Mouse (Mus musculus): Measurements from ENCODE around the gene Slc22a17. TPM values are rescaled to one million over a fixed set of nuclear protein-coding genes. Genes with fewer than 3 reads are reported as not detected.
"Not testable (repeated sequence)": the region's sequence is repeated elsewhere in the genome, so short reads cannot be mapped to it uniquely, and the experiment has no call there.

The Slc22a17 gene
- polyA plus RNA-seq, 1 experiment from 2014 or later = 45.9 TPM

DNA sequence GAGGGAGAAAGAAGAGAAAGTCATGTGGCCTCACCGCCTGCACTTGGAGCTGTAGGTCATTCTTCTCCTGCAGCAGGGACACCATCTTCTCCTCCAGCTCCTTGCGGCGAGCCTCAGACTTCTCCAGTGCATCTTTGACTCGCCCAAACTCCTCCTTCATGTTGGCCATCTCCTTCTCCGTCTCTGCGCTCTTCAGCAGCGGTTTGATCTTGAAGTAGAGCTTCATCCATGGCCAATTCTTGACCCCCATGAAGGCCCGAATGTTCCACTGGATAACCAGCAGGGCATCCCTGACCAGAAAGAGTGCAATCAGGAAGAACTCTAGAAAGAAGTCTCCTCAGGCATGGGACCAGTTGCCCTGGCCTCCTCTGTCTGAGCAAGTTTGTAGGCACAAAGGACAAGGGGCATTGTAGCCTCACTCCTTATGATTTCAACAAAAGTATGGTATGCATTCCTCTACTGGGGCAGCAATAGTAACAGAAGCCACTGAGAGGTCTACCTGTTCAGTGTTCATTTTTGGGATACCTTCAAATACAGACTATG is 40.8 kb upstream of the Slc22a17 start:
- no peaks in the 10 kb centered on the region for H3K4me1 ChIP-seq (ENCODE audit: insufficient read depth, low read length)
- WGBS = 87% methylated on average over 8 of the region's 8 CpGs
- H3K27me3 ChIP-seq (ENCODE audit: insufficient read depth, low read length) = no peaks in the 10 kb centered on the region
- H3K4me2 ChIP-seq (replicated peaks; ENCODE audit: low read depth, low read length) = no peak overlapping the region
- no peak for ATAC-seq (ENCODE audit: low FRiP score, low TSS enrichment)
- no peaks in the 10 kb centered on the region for H3K36me3 ChIP-seq (ENCODE audit: insufficient read depth, low read length)
- no peak overlapping the region for H3K4me3 ChIP-seq (ENCODE audit: low read length)
- H3K9ac ChIP-seq (replicated peaks; ENCODE audit: low read length) = no peak overlapping the region
- H3K27ac ChIP-seq (ENCODE audit: low read length) = no peak overlapping the region
- H3K9me3 ChIP-seq (ENCODE audit: low read length) = no peaks in the 10 kb centered on the region

DNA sequence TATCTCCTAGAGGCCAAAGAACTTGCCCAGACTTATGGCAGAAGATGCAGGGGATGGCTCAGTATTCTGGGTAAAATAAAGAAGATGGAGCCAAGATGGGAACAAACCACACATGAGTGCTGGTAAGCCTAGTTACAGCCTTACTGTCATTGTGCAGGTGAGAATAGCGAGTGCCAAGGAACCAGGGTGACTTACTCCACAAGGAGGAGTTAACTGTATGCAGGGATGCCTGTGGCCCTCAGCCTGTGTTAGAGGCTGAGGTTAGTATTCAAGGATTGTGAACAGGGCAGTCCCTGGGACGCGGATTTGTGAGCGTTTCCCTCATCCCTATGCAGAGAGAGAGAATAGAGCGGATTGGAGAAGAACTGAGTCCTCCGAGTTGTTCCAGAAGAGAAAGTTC is 38.7 kb upstream of the Slc22a17 start:
- WGBS = 92% methylated on average over 6 of the region's 6 CpGs
- ATAC-seq (ENCODE audit: low FRiP score, low TSS enrichment) = no peak
- H3K9ac ChIP-seq (replicated peaks; ENCODE audit: low read length) = no peak overlapping the region

DNA sequence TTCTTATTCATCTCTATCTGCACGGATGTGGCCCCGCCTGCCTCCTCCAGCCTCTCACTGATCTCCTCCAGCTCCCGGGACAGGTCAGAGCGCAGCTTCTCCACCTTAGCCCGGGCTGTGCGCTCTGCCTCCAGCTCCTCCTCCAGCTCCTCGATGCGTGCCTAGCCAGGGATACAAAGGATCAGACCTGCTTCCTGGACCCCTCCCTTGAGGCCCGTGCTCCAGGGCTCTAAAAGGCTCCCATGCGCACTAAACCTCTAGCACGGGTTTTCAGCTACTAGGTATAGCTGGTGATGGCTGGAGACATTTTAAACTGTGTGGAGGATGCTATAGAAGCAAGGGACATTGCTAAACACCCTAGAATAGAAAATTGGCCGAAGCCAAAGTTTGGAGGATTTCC is 37.6 kb upstream of the Slc22a17 start:
- Histone ChIP-seq H3K4me1 (ENCODE audit: insufficient read depth, low read length) (no peaks in the 10 kb centered on the region), H3K27ac (ENCODE audit: low read length) (no peak overlapping the region), H3K4me2 (replicated peaks; ENCODE audit: low read depth, low read length) (no peak overlapping the region), H3K9me3 (ENCODE audit: low read length) (no peaks in the 10 kb centered on the region), H3K36me3 (ENCODE audit: insufficient read depth, low read length) (no peaks in the 10 kb centered on the region), H3K27me3 (ENCODE audit: insufficient read depth, low read length) (no peaks in the 10 kb centered on the region), H3K9ac (replicated peaks; ENCODE audit: low read length) (no peak overlapping the region), H3K4me3 (ENCODE audit: low read length) (no peak overlapping the region)
- 60% methylated on average over 12 of the region's 12 CpGs for WGBS
- no peak for ATAC-seq (ENCODE audit: low FRiP score, low TSS enrichment)

More for the DNA sequence above, 38.7 kb upstream of the Slc22a17 start:
- H3K4me2 ChIP-seq (replicated peaks; ENCODE audit: low read depth, low read length) = no peak overlapping the region
- no peaks in the 10 kb centered on the region for H3K9me3 ChIP-seq (ENCODE audit: low read length)
- no peak overlapping the region for H3K4me3 ChIP-seq (ENCODE audit: low read length)
- no peaks in the 10 kb centered on the region for H3K27me3 ChIP-seq (ENCODE audit: insufficient read depth, low read length)
- H3K27ac ChIP-seq (ENCODE audit: low read length) = no peak overlapping the region
- H3K4me1 ChIP-seq (ENCODE audit: insufficient read depth, low read length) = no peaks in the 10 kb centered on the region
- no peaks in the 10 kb centered on the region for H3K36me3 ChIP-seq (ENCODE audit: insufficient read depth, low read length)

DNA sequence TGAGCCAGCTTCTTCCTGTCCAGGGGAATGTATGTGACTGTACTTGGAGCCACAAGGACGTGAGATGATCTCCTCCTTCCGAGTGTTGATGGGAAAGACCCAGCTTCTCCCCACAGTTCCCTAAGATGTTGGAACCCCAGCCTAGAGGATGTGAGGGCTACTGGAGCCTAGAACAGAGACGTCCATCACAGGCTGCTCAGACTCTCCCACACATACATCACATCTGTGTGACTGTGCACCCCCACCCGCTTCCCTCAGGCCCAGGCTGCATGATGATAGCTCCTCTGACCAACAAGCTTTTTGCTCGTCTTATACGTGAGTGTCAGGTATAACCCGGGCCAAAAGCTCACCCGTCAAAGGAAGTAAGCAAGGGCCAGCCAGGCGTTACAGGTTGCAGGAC is 35.8 kb upstream of the Slc22a17 start:
- no peak overlapping the region for H3K4me3 ChIP-seq (ENCODE audit: low read length)
- no peak for ATAC-seq (ENCODE audit: low FRiP score, low TSS enrichment)
- no peaks in the 10 kb centered on the region for H3K9me3 ChIP-seq (ENCODE audit: low read length)
- no peak overlapping the region for H3K27ac ChIP-seq (ENCODE audit: low read length)
- H3K4me1 ChIP-seq (ENCODE audit: insufficient read depth, low read length) = no peaks in the 10 kb centered on the region
- H3K36me3 ChIP-seq (ENCODE audit: insufficient read depth, low read length) = no peaks in the 10 kb centered on the region
- 72% methylated on average over 9 of the region's 9 CpGs for WGBS
- no peak overlapping the region for H3K4me2 ChIP-seq (replicated peaks; ENCODE audit: low read depth, low read length)
- H3K9ac ChIP-seq (replicated peaks; ENCODE audit: low read length) = no peak overlapping the region
- no peaks in the 10 kb centered on the region for H3K27me3 ChIP-seq (ENCODE audit: insufficient read depth, low read length)

DNA sequence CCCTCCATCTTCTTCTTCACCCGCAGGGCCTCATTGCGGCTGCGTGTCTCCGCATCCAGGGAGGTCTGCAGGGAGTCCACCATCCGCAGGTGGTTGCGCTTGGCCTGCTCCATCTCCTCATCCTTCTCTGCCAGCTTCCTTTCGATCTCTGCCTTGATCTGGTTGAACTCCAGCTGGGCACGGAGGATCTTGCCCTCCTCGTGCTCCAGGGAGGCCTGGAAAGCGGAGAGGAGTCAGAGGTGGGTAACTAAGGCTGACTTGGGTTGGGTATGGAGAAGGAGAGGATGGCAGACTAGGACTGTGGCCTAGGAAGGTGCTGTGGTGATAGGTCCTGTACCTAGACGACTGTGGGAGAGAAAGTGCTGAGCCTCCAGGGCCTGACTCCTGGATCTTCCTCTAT is 34.1 kb upstream of the Slc22a17 start:
- not testable (repeated sequence) for H3K4me1 ChIP-seq (ENCODE audit: insufficient read depth, low read length); ATAC-seq (ENCODE audit: low FRiP score, low TSS enrichment); H3K4me3 ChIP-seq (ENCODE audit: low read length); H3K9me3 ChIP-seq (ENCODE audit: low read length); H3K36me3 ChIP-seq (ENCODE audit: insufficient read depth, low read length); H3K27ac ChIP-seq (ENCODE audit: low read length); H3K9ac ChIP-seq (replicated peaks; ENCODE audit: low read length); H3K4me2 ChIP-seq (replicated peaks; ENCODE audit: low read depth, low read length); H3K27me3 ChIP-seq (ENCODE audit: insufficient read depth, low read length)
- WGBS = 86% methylated on average over 8 of the region's 11 CpGs

DNA sequence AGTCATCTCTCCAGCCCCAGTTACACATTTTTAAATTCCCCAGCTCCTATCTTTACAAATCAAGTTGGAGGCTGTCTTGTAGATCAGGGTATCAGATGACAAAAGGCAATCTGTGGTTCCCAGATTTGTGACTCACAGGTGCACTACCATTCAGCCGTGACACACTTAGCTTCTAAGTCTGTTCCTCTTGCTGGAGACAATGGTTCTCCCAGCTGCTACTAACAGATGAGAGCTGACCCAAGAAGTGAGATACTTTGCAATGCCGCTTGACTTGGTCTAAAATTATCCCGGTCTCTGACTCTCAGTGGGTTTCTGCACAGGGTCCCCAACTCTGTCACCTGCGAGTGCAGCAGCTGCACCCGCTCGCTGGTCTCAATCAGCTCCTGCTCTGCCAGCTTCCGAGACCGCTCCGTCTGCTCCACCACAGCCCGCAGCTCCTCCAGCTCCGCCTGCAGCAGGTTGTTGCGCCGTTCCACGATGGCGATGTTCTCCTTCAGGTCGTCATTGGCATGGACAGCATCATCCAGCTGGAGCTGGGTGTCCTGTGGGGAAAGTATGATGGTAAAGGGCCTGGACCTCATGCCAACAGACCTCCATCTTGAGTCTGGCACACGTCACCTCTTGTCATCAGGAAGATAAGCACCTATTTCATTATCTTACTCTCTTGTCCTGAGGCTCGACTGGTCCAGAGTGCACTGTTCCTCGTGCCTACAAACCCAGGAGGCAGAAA is 33.2 kb upstream of the Slc22a17 start:
- no peak overlapping the region for H3K9ac ChIP-seq (replicated peaks; ENCODE audit: low read length)
- no peaks in the 10 kb centered on the region for H3K4me1 ChIP-seq (ENCODE audit: insufficient read depth, low read length)
- H3K4me2 ChIP-seq (replicated peaks; ENCODE audit: low read depth, low read length) = no peak overlapping the region
- no peaks in the 10 kb centered on the region for H3K36me3 ChIP-seq (ENCODE audit: insufficient read depth, low read length)
- no peaks in the 10 kb centered on the region for H3K9me3 ChIP-seq (ENCODE audit: low read length)
- ATAC-seq (ENCODE audit: low FRiP score, low TSS enrichment) = no peak
- H3K4me3 ChIP-seq (ENCODE audit: low read length) = no peak overlapping the region
- WGBS = 64% methylated on average over 19 of the region's 19 CpGs
- no peak overlapping the region for H3K27ac ChIP-seq (ENCODE audit: low read length)
- H3K27me3 ChIP-seq (ENCODE audit: insufficient read depth, low read length) = no peaks in the 10 kb centered on the region

DNA sequence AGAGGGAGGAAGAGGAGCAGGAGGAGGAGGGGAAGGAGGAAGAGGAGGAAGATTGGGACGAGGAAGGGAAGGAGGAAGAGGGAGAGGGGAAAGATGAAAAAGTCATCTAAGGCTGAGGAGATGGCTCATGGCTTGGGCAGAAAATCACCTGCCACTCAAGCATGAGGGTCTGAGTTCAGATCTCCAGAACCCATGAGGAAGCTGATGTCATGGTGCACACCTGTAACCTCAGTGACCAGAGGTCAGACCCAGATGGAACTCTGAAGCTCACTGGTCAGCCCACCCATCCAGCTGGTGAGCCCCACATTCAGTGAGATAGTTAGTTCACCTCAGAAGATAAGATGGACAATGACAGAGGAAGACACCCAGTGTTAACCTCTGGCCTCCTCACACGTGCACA is 32.0 kb upstream of the Slc22a17 start:
- H3K4me1 ChIP-seq (ENCODE audit: insufficient read depth, low read length) = 0 out of 2 replicates have a peak, but pooled peaks cover 3% of the 10 kb centered on the region
- H3K36me3 ChIP-seq (ENCODE audit: insufficient read depth, low read length) = no peaks in the 10 kb centered on the region
- H3K9me3 ChIP-seq (ENCODE audit: low read length) = no peaks in the 10 kb centered on the region
- ATAC-seq (ENCODE audit: low FRiP score, low TSS enrichment) = no peak
- H3K4me3 ChIP-seq (ENCODE audit: low read length) = no peak overlapping the region
- no peak overlapping the region for H3K27ac ChIP-seq (ENCODE audit: low read length)
- 76% methylated on average over 2 of the region's 2 CpGs for WGBS
- H3K9ac ChIP-seq (replicated peaks; ENCODE audit: low read length) = no peak overlapping the region
- no peaks in the 10 kb centered on the region for H3K27me3 ChIP-seq (ENCODE audit: insufficient read depth, low read length)
- H3K4me2 ChIP-seq (replicated peaks; ENCODE audit: low read depth, low read length) = no peak overlapping the region

DNA sequence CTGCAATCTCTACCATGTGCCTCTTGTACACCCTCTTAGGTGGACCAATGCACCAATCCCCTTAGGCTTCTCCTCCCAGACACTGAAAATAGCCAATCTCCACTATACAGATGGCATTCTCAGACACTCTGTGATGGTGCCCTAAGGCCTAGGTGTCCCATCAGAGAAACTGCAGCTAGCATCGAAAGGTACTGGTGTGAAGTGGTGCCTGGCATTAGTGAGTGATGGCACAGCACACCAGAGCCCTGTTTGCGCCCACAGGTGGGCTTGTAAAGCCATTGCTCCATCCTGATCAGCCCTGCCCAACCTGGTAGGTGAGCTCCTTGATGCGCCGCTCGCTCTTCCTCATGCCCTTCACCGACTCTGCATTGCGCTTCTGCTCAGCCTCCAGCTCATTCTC is 31.0 kb upstream of the Slc22a17 start:
- Histone ChIP-seq H3K27me3 (ENCODE audit: insufficient read depth, low read length) (no peaks in the 10 kb centered on the region), H3K27ac (ENCODE audit: low read length) (no peak overlapping the region), H3K9ac (replicated peaks; ENCODE audit: low read length) (no peak overlapping the region), H3K4me1 (ENCODE audit: insufficient read depth, low read length) (0 out of 2 replicates have a peak, but pooled peaks cover 5% of the 10 kb centered on the region), H3K4me2 (replicated peaks; ENCODE audit: low read depth, low read length) (no peak overlapping the region), H3K36me3 (ENCODE audit: insufficient read depth, low read length) (no peaks in the 10 kb centered on the region), H3K4me3 (ENCODE audit: low read length) (no peak overlapping the region), H3K9me3 (ENCODE audit: low read length) (no peaks in the 10 kb centered on the region)
- WGBS = 96% methylated on average over 7 of the region's 7 CpGs
- ATAC-seq (ENCODE audit: low FRiP score, low TSS enrichment) = no peak

DNA sequence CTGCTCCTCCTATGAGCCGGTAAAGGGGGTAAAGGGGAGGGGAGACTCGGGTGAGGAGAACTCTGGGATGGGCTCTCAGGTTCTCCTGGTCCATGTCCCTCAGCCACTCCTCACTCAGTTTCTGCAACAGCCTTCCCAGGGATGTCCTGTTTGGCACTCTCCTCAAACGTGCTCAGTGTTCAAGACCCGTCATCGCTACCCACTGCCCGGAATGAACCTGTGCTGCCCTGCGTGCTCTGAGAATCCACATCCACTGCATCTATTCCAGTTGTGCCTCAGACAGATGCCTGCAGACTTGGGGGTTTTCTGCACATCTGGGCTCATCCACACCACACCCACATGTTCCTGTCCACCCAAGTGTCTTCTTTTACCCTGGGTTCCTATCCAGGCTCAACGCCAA is 29.5 kb upstream of the Slc22a17 start:
- Histone ChIP-seq H3K4me1 (ENCODE audit: insufficient read depth, low read length) (0 out of 2 replicates have a peak, but pooled peaks cover 5% of the 10 kb centered on the region), H3K4me2 (replicated peaks; ENCODE audit: low read depth, low read length) (no peak overlapping the region), H3K27ac (ENCODE audit: low read length) (no peak overlapping the region), H3K9me3 (ENCODE audit: low read length) (no peaks in the 10 kb centered on the region), H3K36me3 (ENCODE audit: insufficient read depth, low read length) (no peaks in the 10 kb centered on the region), H3K9ac (replicated peaks; ENCODE audit: low read length) (no peak overlapping the region), H3K27me3 (ENCODE audit: insufficient read depth, low read length) (no peaks in the 10 kb centered on the region), H3K4me3 (ENCODE audit: low read length) (no peak overlapping the region)
- 84% methylated on average over 7 of the region's 8 CpGs for WGBS
- no peak for ATAC-seq (ENCODE audit: low FRiP score, low TSS enrichment)

Measured in kidney, embryonic 16.5 days (tissue).